14 mouse cellular contexts compared by ENCODE assay signal in the genomic region with DNA sequence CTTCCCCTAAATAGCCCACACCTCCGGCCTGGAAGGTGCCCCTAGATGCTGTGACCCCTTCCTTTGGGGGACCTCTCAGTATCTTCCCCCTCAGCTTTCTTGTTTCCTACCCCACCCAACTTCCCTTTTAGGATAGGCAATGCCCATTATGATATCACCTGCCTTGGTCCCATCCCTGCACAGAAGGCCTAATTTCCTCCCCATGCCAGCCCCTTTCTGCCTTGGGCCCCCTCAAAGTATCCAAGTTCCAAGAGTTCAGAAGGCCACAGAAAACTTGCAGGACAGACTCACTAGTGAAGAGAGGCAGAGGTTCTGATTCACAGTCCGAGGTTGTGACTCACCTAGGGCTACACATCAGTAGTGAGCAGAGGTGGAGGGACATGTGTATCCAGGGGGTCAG. TPM values are rescaled to one million over a fixed set of nuclear protein-coding genes. Genes with fewer than 3 reads are reported as not detected.
DNase-seq lines count a peak whose midpoint lies in the region; ATAC-seq and TF ChIP-seq lines count a peak whose summit lies in the region.
"Had no signal": no experiment of that assay in that cellular context is flagged by ENCODE, and none has a peak within 500 bp of the region (broad histone marks: within the 10 kb centered on the region; RNA-seq: fewer than 3 reads in every experiment).

A gene (minus strand): TSS at position 101 of the 400 bp plus-strand sequence.

- no peak for TF ChIP-seq EP300 in liver, postnatal 0 days (IDR thresholded peaks at IDR 0.05; ENCODE audit: low read depth)

- no peaks in the 10 kb centered on the region for H3K36me3 ChIP-seq in embryonic facial prominence, embryonic 14.5 days (ENCODE audit: control insufficient read depth, insufficient read depth, low read length)
- H3K36me3 ChIP-seq in embryonic facial prominence, embryonic 10.5 days (replicated peaks), result no peaks in the 10 kb centered on the region
- no peaks in the 10 kb centered on the region for H3K36me3 ChIP-seq in lung, embryonic 16.5 days (ENCODE audit: control insufficient read depth, insufficient read depth, low read length)
- H3K36me3 ChIP-seq in hindbrain, embryonic 11.5 days (ENCODE audit: control insufficient read depth, insufficient read depth, low read length), result no peaks in the 10 kb centered on the region
- peaks cover 18% of the 10 kb centered on the region for H3K36me3 ChIP-seq in midbrain, embryonic 16.5 days (ENCODE audit: control insufficient read depth, insufficient read depth, low read length)
- no peaks in the 10 kb centered on the region for H3K36me3 ChIP-seq in liver, postnatal 0 days (replicated peaks; ENCODE audit: insufficient read depth, low read length)
- H3K36me3 ChIP-seq: heart, embryonic 13.5 days; lung, embryonic 15.5 days had no signal

- 83% methylated on average over 2 of the region's 2 CpGs for WGBS in embryonic facial prominence, embryonic 14.5 days
- WGBS in embryonic facial prominence, embryonic 10.5 days, result 93% methylated on average over 2 of the region's 2 CpGs
- WGBS in lung, embryonic 16.5 days, result 84% methylated on average over 2 of the region's 2 CpGs
- 89% methylated on average over 2 of the region's 2 CpGs for WGBS in hindbrain, embryonic 11.5 days
- WGBS in midbrain, embryonic 16.5 days, result 96% methylated on average over 2 of the region's 2 CpGs
- 57% methylated on average over 2 of the region's 2 CpGs for WGBS in liver, postnatal 0 days (ENCODE audit: insufficient replicate concordance)

- no peak within 1 kb of the TSS for H3K4me3 ChIP-seq in embryonic facial prominence, embryonic 14.5 days (ENCODE audit: low read depth, low read length)
- H3K4me3 ChIP-seq in embryonic facial prominence, embryonic 10.5 days, result no peak within 1 kb of the TSS
- no peak within 1 kb of the TSS for H3K4me3 ChIP-seq in lung, embryonic 16.5 days (ENCODE audit: low read length)
- no peak within 1 kb of the TSS for H3K4me3 ChIP-seq in hindbrain, embryonic 11.5 days (ENCODE audit: low read depth, low read length)
- no peak within 1 kb of the TSS for H3K4me3 ChIP-seq in midbrain, embryonic 16.5 days (ENCODE audit: low read depth, low read length)
- no peak within 1 kb of the TSS for H3K4me3 ChIP-seq in liver, postnatal 0 days (ENCODE audit: low read depth, low read length)
- H3K4me3 ChIP-seq: heart, embryonic 13.5 days; lung, embryonic 15.5 days had no signal

- TF ChIP-seq CTCF in liver, postnatal 0 days (IDR thresholded peaks at IDR 0.05; ENCODE audit: low read depth), result no peak

- DNase-seq in embryonic facial prominence, embryonic 14.5 days (ENCODE audit: low spot score), result no peak
- no peak for DNase-seq in embryonic facial prominence, embryonic 10.5 days (ENCODE audit: low spot score)
- DNase-seq in lung, postnatal 36 days, result no peak
- DNase-seq in hindbrain, embryonic 11.5 days (ENCODE audit: low spot score), result no peak
- no peak for DNase-seq in liver, postnatal 0 days
- DNase-seq in right cerebral cortex, postnatal 25 days, result no peak
- DNase-seq: adrenal gland, postnatal 10 days; cerebellum, adult 8-10 months; right cerebral cortex, postnatal 4 days had no signal

- H3K4me1 ChIP-seq in embryonic facial prominence, embryonic 14.5 days (ENCODE audit: control insufficient read depth, insufficient read depth, low read length), result 0 out of 2 replicates have a peak, but pooled peaks cover 9% of the 10 kb centered on the region
- H3K4me1 ChIP-seq in embryonic facial prominence, embryonic 10.5 days, result peaks cover 33% of the 10 kb centered on the region
- H3K4me1 ChIP-seq in lung, embryonic 16.5 days (replicated peaks; ENCODE audit: control insufficient read depth, insufficient read depth, low read length), result no peaks in the 10 kb centered on the region
- H3K4me1 ChIP-seq in hindbrain, embryonic 11.5 days (replicated peaks; ENCODE audit: control insufficient read depth, insufficient read depth, low read length), result no peaks in the 10 kb centered on the region
- H3K4me1 ChIP-seq in midbrain, embryonic 16.5 days (ENCODE audit: control insufficient read depth, insufficient read depth, low read length), result peaks cover 10% of the 10 kb centered on the region
- H3K4me1 ChIP-seq in liver, postnatal 0 days (ENCODE audit: insufficient read depth), result no peaks in the 10 kb centered on the region
- H3K4me1 ChIP-seq: heart, embryonic 13.5 days; lung, embryonic 15.5 days had no signal

- no peak within 1 kb of the TSS for H3K4me2 ChIP-seq in embryonic facial prominence, embryonic 14.5 days (ENCODE audit: low read depth, low read length)
- no peak within 1 kb of the TSS for H3K4me2 ChIP-seq in lung, embryonic 16.5 days (ENCODE audit: low read depth, low read length)
- H3K4me2 ChIP-seq in hindbrain, embryonic 11.5 days (replicated peaks; ENCODE audit: low read depth, low read length), result no peak within 1 kb of the TSS
- H3K4me2 ChIP-seq in midbrain, embryonic 16.5 days (ENCODE audit: low read length), result no peak within 1 kb of the TSS
- no peak within 1 kb of the TSS for H3K4me2 ChIP-seq in liver, postnatal 0 days (ENCODE audit: low read depth, low read length)
- H3K4me2 ChIP-seq: heart, embryonic 13.5 days; lung, embryonic 15.5 days had no signal

- H3K9ac ChIP-seq in embryonic facial prominence, embryonic 14.5 days (ENCODE audit: low read depth, low read length), result no peak within 1 kb of the TSS
- H3K9ac ChIP-seq in lung, embryonic 16.5 days (ENCODE audit: low read length), result no peak within 1 kb of the TSS
- no peak within 1 kb of the TSS for H3K9ac ChIP-seq in hindbrain, embryonic 11.5 days (ENCODE audit: low read depth, low read length)
- H3K9ac ChIP-seq in midbrain, embryonic 16.5 days (ENCODE audit: low read depth, low read length), result no peak within 1 kb of the TSS
- no peak within 1 kb of the TSS for H3K9ac ChIP-seq in liver, postnatal 0 days (replicated peaks)
- H3K9ac ChIP-seq: heart, embryonic 13.5 days; lung, embryonic 15.5 days had no signal

- peaks cover 5% of the 10 kb centered on the region; the same call in 1 of the 2 replicates for H3K27me3 ChIP-seq in embryonic facial prominence, embryonic 14.5 days (replicated peaks; ENCODE audit: control insufficient read depth, insufficient read depth, low read length)
- peaks cover 35% of the 10 kb centered on the region for H3K27me3 ChIP-seq in embryonic facial prominence, embryonic 10.5 days (replicated peaks; ENCODE audit: low read depth, poor library complexity, severe bottlenecking)
- H3K27me3 ChIP-seq in lung, embryonic 16.5 days (ENCODE audit: control insufficient read depth, insufficient read depth, low read depth, low read length), result no peaks in the 10 kb centered on the region
- no peaks in the 10 kb centered on the region for H3K27me3 ChIP-seq in hindbrain, embryonic 11.5 days (ENCODE audit: control insufficient read depth, insufficient read depth, low read length)
- H3K27me3 ChIP-seq in midbrain, embryonic 16.5 days (ENCODE audit: control insufficient read depth, insufficient read depth, low read depth, low read length), result no peaks in the 10 kb centered on the region
- H3K27me3 ChIP-seq in liver, postnatal 0 days (ENCODE audit: insufficient read depth, low read length), result no peaks in the 10 kb centered on the region

- no peak for ATAC-seq in embryonic facial prominence, embryonic 14.5 days (ENCODE audit: low read depth)
- ATAC-seq in lung, embryonic 16.5 days (ENCODE audit: low read depth), result no peak
- no peak for ATAC-seq in hindbrain, embryonic 11.5 days (ENCODE audit: low FRiP score)
- no peak for ATAC-seq in midbrain, embryonic 16.5 days
- no peak for ATAC-seq in liver, postnatal 0 days

- H3K9me3 ChIP-seq in embryonic facial prominence, embryonic 14.5 days (ENCODE audit: control insufficient read depth, low read length), result no peaks in the 10 kb centered on the region
- no peaks in the 10 kb centered on the region for H3K9me3 ChIP-seq in embryonic facial prominence, embryonic 10.5 days
- no peaks in the 10 kb centered on the region for H3K9me3 ChIP-seq in lung, embryonic 16.5 days (ENCODE audit: control insufficient read depth, low read length)
- no peaks in the 10 kb centered on the region for H3K9me3 ChIP-seq in hindbrain, embryonic 11.5 days (ENCODE audit: control insufficient read depth, low read length)
- no peaks in the 10 kb centered on the region for H3K9me3 ChIP-seq in midbrain, embryonic 16.5 days (replicated peaks; ENCODE audit: control insufficient read depth, low read length, poor library complexity, severe bottlenecking)
- no peaks in the 10 kb centered on the region for H3K9me3 ChIP-seq in liver, postnatal 0 days (ENCODE audit: low read length)
- H3K9me3 ChIP-seq: heart, embryonic 13.5 days; lung, embryonic 15.5 days had no signal

- no peak within 1 kb of the TSS for H3K27ac ChIP-seq in embryonic facial prominence, embryonic 14.5 days (replicated peaks; ENCODE audit: low read depth, low read length)
- no peak within 1 kb of the TSS for H3K27ac ChIP-seq in embryonic facial prominence, embryonic 10.5 days (replicated peaks)
- no peak within 1 kb of the TSS for H3K27ac ChIP-seq in lung, embryonic 16.5 days (ENCODE audit: low read length)
- H3K27ac ChIP-seq in hindbrain, embryonic 11.5 days (ENCODE audit: low read depth, low read length), result no peak within 1 kb of the TSS
- H3K27ac ChIP-seq in midbrain, embryonic 16.5 days (ENCODE audit: low read length), result no peak within 1 kb of the TSS
- H3K27ac ChIP-seq in liver, postnatal 0 days (ENCODE audit: low read depth), result no peak within 1 kb of the TSS
- H3K27ac ChIP-seq: heart, embryonic 13.5 days; lung, embryonic 15.5 days had no signal

RNA-seq across cellular contexts. Expression of the gene that starts here (rescaled TPM):
- 6.0 and 16.3 TPM in 2 replicates for polyA plus RNA-seq in embryonic facial prominence, embryonic 14.5 days (2014; fragmentation: Nextera tagmentation; extraction: Ambion mirVana)
- 5.3 and 6.1 TPM in 2 replicates for polyA plus RNA-seq in embryonic facial prominence, embryonic 10.5 days (2016; fragmentation: Nextera tagmentation; extraction: Ambion mirVana)
- polyA plus RNA-seq in lung, embryonic 16.5 days (2015; fragmentation: Nextera tagmentation; extraction: Ambion mirVana), result 15.7 and 18.6 TPM in 2 replicates
- polyA plus RNA-seq in hindbrain, embryonic 11.5 days (2014; fragmentation: Nextera tagmentation; extraction: Ambion mirVana), result 12.7 and 14.3 TPM in 2 replicates
- polyA plus RNA-seq in midbrain, embryonic 16.5 days (2015; fragmentation: Nextera tagmentation; extraction: Ambion mirVana), result 15.1 and 18.5 TPM in 2 replicates
- polyA plus RNA-seq in liver, postnatal 0 days (2015; fragmentation: Nextera tagmentation; extraction: Ambion mirVana), result not detected in 2 replicates
- polyA plus RNA-seq: liver, adult 2 months had no signal
